Mouse (Mus musculus) ovary, postnatal 10 days (tissue): ENCODE data around the gene Fndc3c1.
"Not testable (repeated sequence)": the region's sequence is repeated elsewhere in the genome, so short reads cannot be mapped to it uniquely, and the experiment has no call there.

Source experiments
- DNase-seq: peaks from one replicate; pipeline ENCODE4 v3.0.0; 2022; ENCODE audit warnings: low spot score

Fndc3c1 gene

DNA sequence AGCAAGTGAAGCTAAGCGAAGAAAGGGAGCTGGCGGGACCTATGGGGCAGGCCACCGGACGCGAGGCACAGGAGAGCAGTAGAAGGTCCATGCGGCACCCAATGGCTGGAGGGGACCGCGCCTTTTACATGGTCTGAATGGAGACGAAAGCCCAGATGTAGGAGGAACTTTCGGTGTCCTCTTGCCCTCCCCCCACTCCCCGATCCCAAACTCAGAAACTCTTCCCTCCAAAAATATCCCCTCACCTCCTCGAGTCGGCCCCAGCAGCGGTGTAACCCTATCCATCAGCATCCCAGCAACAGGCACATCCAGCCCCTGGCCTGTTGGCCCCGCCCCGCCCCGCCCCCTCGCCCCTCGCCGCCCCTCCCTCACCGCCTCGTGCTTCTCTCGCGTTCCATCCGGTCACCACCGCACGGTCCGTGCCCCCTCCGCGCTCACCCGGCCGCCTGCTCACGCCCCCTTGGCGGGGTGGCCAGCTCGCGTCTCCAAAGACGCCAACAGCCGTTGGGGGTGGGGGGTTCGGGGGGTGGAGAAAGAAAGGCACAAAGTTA lies at the start of gene Fndc3c1:
Gene Fndc3c1 (minus strand): TSS at position 301 of the 551 bp plus-strand sequence.
- DNase-seq = no peak

DNA sequence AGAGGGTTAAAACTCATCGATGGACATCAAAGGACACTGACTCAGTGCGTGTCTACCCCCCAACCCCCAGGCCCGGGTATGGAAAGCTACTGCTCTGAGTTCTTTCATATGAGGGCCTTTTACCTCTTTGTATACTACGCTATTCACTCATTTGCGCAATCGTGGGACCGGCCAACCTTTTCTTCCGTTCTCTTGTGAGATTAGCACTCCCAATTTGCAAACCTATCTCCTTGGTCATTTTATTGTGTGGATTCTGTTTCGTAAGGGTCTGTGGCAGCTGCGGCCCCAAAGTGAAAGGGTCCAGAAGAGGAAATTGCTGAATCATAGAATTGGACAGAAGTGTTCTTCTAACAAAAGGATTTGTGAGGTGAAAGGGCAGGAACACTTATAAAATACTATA lies 1.2 kb upstream of the Fndc3c1 start:
- DNase-seq = no peak

DNA sequence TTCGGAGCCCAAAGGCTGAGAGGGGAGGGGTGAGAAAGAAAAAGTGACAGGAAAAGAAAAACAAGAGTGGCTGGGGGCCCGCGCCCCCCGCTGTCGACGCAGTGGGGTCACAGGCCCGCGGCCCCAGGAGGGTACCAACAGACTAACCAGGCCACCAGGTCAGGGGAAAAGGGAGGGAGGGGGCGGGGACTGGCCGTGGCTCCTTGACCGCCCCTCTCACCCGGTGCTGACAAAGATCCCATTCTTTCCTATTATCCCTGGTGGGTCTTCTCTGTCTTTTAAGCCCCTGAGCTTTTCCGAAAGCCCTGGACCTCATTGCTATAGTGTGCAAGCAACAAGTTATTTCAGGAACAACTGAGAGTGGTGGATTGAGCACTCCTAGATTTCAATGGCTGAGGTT lies 470 bp upstream of the Fndc3c1 start:
- no peak for DNase-seq

DNA sequence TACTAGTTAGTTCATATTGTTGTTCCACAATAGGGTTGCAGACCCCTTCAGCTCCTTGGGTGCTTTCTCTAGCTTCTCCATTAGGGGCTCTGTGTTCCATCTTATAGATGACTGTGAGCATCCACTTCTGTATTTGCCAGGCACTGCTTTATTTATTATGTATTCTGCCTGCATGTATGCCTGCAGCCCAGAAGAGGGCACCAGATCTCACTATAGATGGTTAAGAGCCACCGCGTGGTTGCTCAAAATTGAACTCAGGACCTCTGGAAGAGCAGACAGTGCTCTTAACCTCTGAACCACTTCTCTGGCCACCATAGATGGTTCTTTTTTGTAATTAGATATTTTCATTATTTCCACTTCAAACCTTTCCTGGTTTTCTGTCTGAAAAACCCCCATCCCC lies 5.3 kb downstream of the Fndc3c1 start:
- not testable (repeated sequence) for DNase-seq

DNA sequence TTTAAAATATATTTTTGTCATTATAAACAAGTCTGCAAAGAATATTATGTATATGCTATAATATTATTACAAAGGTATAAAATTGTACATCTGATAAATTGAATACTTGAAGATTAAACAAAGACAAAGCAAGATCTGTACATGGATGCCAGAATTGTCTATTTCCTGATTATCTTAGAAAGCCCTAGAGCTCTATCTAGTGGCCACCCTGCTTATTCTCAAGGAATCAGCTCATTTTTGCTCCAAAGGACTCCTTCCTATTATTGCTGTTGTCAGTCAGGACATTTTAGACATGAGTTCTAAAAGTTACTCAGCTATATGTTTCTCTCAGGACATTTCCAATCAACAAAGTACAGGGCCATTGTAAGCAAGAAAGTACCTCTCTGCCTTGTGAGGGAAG lies 99.9 kb downstream of the Fndc3c1 start:
- no peak for DNase-seq

DNA sequence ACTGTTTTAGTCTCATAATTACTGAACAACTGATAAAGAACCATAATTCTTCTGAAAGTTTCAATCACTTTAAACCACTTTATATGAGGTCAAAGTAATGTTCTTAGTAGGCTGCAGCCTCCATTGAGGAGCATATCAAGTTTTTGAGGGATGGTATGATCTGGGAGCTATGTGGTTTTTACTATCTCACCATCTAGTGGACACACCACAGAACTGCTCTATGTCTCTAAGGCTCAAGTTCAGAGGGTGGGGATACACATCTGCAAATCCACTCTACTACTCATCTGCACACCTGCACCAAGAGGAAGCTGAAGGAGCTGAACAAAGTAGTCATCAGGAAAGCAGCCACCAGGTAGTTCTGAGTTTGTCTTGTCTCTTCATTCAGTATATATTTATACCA lies 104.6 kb downstream of the Fndc3c1 start:
- DNase-seq = no peak
